Mouse (Mus musculus) kidney, adult 8-10 months (tissue): ENCODE data around the gene Fhl2.
A peak's percentile ranks its signal among the peaks of the same experiment; 100 is the strongest.
"Not testable (repeated sequence)": the region's sequence is repeated elsewhere in the genome, so short reads cannot be mapped to it uniquely, and the experiment has no call there.

Source experiments
- DNase-seq, 2 experiments: peaks; one replicate each; pipeline ENCODE4 v3.0.0; 2022

Gene Fhl2

DNA sequence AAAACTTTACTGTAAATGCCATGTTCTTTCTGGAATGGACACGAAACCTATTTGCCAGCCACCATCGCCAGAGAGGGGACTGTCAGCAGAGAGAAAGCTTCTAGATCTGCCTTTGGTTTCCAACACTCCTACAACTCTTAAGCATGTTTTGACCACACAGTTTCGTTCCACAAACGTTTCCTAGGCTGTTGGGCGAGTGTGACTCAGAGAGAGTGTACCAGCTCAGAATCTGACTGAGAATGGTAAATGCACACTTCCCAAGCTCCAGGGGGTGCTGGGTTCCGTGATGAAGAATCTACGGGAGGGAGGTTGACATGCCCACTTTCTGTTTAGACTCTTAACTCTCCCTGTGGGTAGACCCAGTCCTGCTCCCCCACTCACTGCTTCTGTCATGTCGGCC is 5.7 kb downstream of the Fhl2 start:
- no peak for DNase-seq

DNA sequence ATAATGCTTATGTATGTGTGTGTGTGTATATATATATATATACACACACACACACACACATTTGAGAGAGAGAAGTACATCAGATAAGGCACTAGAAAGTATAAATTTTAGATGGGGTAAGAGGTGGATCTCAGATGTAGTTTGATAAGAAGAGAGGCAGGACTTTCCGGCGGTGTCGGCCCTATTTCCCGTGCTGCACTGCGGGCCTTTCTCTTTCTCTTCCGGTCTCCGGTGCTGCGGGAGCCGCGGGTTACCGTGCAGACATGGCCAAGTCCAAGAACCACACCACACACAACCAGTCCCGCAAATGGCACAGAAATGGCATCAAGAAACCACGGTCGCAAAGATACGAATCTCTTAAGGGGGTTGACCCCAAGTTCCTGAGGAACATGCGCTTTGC is 7.9 kb downstream of the Fhl2 start:
- DNase-seq: not testable (repeated sequence)

DNA sequence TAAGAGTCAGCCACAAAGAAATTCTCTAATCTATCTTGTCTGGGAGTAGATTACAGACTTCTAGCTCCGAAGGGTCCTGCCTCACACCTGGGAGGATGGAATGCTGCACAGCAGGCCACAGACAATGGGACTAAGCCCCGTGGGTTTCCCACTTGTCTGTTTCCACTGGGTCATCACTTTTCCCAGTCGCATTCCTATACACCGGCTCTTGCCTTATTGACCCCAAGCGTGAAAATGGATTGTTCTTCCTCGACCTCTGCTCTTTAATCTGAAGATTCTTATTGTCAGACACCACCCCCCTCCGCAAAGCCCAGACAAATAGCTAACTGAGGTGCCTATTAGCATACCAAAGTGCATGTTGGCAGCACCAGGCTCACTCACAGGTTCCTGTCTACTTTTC is 10.4 kb downstream of the Fhl2 start:
- no peak for DNase-seq

DNA sequence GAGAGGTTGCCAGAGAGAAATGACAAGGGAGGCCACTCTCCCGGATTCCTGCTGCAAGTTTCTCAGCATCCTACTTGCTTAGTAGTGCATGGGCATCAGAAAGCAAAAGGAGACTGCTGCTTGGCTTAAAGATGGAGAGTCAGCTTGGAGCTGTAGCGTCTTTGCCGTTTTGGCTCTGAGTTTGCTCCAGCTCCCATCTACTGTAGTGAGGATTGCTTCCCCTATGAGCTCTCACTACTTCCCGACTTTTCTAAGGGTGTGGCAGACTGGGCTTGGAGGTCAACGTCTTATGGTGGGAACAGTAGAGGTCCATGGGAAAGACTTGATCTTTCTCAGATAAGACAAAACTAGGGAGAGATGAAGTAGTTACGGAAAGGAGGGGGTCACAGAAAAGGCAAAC is 15.9 kb downstream of the Fhl2 start:
- no peak for DNase-seq

DNA sequence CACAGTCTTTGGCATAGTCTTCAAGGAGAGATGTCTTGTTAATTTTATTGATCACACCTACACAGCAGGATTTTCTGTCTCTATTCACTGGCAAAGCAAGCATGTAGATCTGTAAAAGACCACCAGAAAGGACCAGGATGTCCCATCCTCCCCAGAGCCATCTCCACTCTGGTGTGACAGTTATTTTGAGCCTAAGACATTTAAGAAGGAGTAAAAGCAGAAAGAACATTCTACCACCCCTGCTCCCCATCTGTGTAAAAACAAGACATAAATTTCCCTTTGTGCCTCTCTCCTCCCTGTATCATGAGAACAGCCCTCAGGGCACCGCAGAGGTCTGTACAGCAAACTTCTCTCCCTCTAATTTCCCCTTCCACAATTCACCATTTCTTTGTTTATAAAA is 18.0 kb downstream of the Fhl2 start:
- DNase-seq: no peak

DNA sequence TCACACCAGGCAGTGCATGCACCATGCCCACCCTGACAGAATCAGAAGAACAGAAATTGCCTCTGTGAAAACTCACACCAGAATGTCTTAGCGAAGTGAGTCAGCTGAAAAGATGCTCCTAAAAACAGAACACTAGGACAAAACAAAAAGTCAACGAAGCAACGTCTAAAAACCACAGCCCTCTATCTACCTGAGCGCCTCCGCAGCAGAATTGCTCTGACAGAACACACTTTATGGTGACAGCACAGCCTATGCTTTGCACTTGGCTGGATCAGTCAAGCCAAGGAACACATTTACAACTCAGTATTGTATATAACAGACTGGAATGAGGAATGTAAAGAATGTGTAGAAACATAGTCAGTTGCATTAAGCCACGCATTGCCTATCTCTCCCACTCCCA is 18.4 kb downstream of the Fhl2 start:
- DNase-seq: no peak

DNA sequence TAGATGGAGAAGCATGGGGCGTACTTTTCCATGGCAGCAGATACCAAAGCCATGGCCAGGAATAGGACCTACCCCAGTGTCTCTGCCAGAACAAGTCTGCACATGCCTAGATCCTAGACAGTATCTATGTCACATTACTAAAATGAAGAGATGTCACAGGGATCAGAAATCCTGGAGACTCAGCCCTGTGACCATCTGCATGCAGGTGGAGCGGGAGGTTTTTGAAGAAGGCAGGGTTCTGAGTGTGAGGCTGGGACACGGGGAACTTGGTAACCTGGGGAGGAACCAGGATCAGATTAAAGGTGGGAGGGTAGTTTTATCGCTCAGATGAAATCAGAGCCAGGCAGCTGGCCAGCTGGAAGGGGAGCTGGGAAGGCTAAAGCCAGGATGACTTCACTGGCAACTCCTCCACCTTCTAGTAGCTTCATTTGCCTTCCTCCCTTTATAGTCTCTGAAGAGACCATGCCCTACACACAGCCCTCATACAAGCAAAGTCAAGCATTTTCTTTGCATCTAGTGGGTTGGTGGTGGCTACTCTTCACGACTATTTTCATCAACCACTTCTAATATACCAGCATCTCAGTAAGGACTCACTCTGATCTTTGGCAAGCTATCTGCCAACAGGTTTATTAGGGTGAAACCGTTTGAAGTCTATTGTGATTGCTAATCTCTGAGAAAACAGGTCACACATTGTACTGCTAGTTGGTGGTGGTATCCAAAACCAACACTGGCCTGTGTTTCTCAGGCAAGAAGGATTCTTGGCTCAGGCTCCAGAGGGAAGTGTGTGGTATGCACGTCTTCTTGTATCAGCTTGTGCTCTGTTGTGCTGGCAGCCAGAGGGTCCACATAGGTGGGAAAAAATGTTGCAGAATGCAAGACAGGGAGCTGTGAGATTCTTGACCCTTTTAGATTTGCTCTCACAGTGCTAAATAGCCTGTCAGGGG is 23.2 kb downstream of the Fhl2 start:
- DNase-seq: no peak

DNA sequence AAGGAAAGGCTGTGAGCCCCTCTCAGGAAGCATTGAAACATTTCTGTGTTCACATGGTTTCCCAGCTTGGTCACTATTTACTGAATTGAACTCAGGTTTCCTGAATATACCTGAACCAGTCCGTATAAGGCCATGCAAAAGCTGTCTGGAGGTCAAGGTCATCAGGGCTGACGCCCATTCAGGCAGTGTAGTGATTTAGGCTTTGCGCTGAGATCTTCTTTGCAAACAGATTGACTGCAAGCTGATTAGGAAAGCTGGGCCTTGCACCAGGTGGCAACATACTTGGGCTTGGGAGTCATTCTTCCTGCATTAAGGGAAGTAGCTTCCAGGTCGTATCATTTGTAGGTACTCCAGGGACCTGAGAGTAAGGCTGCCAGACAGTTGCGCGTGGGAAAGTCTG is 25.0 kb downstream of the Fhl2 start:
- no peak for DNase-seq

DNA sequence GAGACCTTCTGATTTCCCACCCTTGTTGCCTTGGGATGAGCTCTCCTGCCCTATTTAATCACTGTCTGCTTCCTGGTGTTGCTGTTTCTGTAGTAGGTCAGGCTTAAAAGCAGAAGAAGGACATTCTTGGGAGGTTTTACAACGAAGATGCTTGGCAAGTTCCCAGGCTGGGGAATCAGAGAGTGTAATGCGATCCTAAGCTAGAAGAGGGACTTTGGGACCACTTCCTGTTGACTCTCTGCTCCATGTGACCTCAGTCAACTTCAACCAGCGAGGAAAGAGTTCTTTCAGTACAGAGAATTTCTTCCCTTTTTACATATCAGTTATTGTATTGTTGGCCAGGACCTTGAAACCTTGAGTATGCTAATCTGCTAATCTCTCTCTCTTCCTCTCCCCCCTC is 25.7 kb downstream of the Fhl2 start:
- no peak for DNase-seq

DNA sequence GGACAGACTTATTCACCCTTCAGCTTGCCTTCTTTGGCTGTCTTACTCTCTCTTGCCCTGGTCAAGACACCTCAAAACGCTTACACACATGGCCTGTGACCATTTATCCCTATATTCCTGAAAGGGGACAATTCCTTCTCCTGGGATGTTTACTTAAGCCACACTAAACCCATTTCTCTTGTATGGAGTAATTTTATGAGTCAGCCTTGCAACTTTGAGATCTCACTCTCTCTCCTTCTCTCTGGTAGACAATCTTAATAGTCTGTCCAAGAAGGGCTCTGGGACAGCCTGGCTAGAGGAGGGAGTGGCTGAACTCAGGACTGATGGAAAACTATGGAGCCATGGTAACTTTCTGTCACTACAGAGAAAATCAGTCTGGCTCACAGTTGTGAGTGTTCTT is 27.1 kb downstream of the Fhl2 start:
- DNase-seq: no peak

DNA sequence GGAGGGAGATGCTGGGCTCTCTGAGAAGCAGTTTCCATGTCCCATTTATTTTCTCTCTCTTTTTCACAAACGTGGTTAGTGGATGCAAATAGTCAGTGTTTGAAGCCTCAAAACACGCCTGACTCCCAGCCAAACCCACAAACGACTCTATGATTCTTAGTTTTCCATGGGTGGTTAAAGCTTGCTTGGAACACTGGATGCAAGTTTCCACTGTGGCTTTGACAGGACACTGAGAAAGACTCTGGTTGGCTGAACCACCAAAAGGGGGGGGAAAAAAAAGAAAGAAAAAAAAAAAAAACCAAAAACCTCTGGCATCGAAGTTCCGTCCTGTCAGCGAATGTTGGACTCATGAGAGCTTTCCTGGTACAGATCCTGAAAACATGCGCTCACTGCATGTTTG is 27.6 kb downstream of the Fhl2 start:
- no peak for DNase-seq

DNA sequence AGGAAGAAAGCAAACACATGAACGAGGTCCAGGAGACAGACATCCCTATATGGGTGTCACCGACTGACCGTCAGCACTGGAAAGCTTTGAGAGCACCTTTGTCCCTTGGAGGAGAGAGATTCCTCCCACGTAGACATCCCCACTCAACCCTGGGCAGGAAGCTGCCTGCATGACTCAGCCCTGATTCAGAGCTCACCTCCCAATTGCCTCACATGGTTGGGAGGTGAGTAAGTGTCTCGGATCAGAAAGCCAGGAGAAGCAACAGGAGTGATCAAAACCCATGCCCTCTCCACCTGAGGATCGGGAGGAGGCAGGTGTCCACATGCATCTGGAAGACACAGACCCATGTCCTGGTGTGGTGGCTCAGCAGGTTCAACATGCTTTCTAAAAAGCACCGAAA is 28.2 kb downstream of the Fhl2 start:
- DNase-seq: no peak

DNA sequence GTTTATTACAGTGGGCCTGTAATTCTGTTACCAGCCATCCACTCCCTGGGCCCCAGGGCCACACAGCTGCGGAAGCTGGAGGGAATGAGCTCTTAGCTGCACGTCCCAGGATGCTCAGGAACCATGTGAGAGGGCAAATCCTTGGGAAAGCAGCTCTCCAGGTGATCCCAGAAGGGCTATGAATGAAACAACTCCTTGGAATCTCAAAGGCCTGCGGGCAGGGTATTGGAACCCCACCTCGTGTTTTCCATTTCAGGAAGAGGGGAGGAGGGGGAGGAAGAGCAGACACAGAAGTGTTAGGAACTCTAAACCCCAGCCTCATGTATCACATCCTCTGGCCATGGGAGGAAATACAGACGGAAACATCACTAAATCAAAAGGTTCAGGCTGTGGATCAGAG is 28.8 kb downstream of the Fhl2 start:
- no peak for DNase-seq

DNA sequence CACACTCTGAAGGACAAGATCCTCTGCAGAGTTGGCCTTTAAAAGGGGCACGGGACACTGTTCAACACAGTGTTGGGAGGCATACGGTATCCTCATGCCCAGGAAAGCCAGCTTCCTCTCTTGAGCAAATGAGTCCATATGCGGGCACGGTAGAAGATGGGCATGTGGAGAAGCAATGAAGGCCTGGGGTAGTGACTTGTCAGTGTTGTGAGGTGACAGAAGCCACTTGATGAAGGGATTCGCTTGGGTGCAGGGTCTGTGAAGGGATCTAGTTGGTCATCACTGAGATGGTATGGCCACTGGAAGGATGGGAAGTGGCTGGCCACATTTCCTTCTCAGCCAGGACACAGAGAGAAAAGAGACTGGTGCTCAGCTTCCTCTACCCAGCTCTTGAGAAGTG is 32.2 kb downstream of the Fhl2 start:
- DNase-seq: no peak

DNA sequence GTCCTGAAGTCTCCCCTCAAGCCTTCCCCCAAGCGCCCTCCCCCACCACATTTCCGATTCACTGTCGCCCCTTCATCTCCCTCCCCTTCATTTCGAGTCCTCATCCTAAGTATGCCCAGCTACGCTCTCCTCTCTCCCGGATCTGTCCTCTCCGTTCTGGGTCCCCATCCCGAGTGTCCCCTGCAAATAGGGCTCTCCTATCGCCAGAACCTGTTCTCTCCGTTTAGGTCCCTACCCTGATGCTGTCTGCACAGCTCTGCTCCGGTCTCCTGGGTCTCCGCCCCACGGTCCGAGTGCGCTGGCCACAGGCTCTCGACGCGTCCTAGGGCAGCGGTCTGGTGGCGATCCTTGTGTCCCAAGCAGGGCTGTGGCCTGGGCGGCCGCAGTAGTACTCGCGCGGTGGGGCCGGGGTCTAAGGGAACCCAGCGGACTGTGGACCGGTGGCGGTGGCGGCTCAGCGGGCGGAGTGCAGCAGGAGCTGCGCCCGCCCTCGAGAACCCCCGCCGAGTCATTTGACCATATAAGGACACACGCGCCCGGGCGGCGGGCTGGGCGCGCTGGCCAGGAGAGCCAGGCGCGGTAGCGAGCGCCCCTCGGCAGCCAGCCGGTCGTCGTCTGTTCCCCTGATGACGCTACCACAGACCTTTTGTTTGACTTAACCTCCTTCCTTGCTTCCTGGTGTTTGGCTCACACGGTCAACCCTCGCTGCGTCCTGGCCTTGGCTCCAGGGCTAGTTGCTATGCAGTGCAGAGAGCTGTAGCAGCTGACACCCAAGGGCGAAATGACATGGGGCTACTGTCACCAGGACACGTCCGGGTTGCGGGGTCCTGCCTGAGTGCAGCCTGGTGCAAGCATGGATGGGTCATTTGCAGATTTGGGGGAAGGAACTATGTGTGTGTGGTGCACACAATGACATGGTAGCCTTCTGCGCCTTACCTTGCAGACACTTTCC is 33.0 kb downstream of the Fhl2 start:
- DNase-seq: peak; percentile 49 to 58

DNA sequence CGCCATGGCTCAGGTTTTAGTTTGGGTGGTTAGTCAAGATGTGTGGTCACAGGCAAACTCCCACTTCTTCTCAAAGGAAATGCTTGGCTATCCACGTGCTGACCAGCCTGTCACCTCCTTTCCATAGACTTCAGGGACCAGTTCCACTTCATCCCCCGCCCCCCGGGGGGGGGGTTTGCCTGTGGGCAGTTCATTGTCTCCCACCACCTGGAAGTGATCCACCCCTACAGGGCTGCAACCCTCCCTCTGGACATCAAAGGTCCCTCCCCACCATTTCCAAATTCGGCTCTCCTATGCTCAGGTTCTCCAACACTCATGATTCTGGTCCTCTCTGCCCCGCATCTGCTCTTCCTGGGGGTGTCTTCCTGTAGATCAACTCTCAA is 33.7 kb downstream of the Fhl2 start:
- no peak for DNase-seq

DNA sequence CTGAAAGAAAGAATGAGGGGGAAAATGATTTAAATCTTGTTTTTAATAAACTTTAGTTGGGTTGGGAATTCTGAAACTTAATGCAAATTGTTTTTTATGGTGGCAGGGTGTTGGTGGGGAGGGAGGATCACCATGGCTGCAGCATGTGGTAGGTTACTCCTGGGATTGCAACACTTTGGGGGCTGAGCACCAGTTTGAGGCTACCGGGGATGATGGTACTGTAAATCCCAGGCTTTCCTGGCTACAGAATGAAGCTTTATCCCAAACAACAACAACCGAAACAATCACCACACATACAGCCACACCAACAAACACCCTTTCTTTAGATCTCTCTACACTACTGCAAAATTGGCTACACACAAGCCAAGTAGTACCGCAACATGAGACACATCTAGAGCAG is 34.4 kb downstream of the Fhl2 start:
- no peak for DNase-seq

DNA sequence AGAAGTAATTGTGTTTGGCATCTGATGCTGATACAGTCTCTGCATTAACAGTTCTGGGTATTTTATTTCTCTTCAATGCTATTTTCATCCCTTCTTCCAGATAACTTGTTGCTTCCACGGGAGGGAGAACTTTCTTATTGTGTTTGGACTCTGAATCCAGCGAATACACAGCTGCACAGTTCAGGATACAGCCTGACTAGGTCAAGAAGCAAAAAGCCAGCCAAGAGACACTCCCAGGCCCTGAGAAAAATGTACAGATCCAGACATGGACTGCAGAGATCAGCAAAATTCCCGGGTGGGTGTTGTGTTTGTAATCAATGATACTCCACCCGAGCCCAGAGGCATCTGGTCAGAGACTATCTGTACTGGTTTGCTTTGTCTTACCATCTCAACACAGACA is 37.4 kb downstream of the Fhl2 start:
- no peak for DNase-seq

DNA sequence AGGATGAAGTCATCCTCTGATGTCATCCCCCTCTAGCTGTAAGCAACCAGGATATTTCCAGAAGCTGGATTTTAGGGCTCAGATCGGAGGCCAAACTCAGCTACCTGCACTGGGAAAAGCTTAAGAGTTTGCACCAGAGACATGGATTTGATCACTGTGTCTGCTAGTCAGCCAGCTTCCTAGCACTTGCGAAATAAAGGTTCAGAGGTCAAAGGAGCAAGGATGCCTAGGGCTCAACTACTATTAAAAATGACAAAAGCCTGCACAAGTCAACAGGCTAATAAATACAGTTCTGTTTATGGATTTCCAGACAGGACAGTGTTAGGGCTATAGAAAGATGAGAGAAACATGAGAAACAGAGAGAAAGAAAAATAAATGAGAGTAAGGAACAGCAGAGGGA is 38.9 kb downstream of the Fhl2 start:
- DNase-seq: no peak

DNA sequence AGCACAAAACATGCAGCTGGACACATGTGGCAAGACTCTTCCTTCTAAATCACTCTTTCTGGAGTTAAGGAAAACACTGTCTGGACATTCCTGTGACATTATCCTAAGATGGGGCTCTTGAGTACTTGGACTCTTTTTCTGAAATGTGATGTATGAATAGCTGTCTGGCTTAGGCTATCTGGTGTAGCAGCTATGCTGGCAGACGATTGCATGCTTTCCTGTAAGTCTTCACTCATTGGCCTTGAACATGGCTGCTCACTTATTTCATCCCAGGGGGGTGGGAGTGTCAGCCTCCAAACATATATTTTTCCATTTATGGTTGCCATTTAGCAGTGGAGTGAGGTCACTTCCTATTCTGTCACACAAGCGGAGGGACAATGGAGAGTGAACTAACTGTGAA is 42.3 kb downstream of the Fhl2 start:
- DNase-seq: no peak

DNA sequence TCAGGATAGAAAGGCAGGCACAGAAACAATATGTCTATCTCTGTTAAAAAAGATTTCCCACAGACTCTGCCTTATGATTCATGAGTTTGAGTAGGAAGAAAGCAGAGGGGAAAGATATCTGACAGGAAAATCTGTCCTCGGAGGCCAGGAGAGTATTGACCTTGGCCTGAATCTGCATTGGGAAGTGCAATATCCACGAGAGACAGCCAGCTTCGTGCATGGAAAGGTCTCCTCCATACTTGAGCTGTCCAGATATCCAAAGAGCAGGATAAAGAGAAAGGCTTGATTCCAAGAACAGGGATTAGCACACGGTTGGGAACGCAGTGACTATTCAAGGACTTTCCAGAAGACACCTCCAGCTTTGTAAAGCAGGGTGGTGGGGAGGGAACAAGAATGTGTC is 43.2 kb downstream of the Fhl2 start:
- no peak for DNase-seq

DNA sequence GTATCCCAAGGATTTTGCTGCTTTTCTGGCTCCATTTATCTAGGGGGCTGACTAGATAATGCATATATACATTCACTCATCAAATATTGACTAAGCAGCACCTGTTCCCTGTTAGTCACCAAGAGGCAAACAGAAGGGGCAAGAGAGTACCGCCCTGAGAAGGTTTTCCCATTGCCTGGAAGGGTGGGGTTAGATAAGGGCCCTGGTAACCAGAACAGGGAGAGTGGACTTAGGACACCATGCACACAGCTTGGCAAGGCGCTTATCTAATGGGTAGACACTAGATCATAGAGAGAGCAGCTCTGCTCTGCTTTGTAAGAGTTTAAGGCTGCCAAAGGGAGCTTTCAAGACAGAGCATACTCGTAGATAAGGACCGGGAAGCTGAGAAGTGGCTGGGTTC is 44.2 kb downstream of the Fhl2 start:
- no peak for DNase-seq

DNA sequence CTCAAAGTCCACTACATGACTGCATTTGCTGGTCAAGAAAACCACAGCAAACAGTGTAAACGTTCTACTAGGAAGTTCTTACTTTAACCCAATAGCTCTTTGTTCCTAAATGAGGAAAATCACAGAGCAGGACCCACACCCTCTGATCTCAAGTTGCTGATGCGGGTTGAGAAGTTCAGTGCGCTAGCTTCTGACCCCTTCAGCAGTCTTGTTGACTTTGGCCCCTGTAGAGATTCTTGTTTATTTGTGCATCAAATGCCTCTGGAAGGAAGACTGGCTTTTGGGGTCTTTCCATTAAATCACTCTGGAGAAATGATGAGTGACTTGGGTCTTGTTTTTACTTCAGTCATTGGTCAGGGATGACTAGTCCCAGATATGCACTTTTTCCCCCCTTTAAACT is 46.6 kb downstream of the Fhl2 start:
- DNase-seq: peak in 1 of 2 experiments; percentile 44

DNA sequence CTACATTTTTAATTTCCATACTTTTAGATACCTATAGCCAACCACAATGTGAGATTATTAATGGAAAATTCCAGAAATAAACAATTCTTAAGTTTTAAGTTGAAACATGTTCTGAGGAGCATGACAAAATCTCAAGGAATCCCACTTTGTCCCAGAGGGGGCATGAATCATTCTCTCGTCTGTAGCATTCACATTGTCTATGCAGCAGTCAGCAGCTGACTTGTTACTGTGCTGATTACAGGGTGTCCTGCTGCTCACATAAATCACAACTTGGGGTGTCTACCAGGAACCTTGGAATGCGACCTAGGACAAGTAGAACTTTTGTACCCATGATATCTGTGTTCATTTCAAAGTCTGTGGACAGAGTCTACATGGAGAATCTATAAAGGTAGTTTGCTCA is 49.3 kb downstream of the Fhl2 start:
- no peak for DNase-seq
